Mouse (Mus musculus): ENCODE measurements at regions not wholly inside any gene's neighbourhood (a gene's known extent, or its start where the extent isn't known, plus 50 kb on each side); places are given as distances from the start of the nearest gene placed in this dataset.
A peak's percentile ranks its signal among the peaks of the same experiment; 100 is the strongest.

DNA sequence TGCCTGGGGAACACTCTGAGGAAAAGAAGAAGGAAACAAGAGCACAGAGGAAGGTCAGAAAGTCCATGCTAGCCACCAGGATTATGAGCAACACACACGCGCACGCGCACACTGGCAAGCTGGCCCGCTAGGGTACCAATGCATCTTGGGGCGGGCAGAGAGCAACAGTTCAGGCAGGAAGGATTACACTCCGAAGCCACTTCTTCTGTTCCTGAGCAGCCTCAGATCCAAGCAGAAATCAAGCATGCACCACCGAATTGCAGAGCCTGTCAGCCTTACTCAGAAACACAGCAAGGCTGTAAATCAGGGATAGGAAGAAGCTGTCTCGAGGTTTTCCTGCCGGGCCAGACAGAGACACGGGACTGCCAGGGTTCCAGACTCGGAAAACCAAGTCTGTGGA is 615.8 kb upstream of the Adam5 start:
- H3K9ac ChIP-seq (replicated peaks), result no peak overlapping the region
- peaks cover 4% of the 10 kb centered on the region; the same call in 1 of the 2 replicates for H3K4me1 ChIP-seq (replicated peaks)
- H3K27ac ChIP-seq, result no peak overlapping the region
- H3K4me3 ChIP-seq (replicated peaks), result no peak overlapping the region
- H3K4me2 ChIP-seq (replicated peaks), result no peak overlapping the region
- WGBS, result 74% methylated on average over 12 of the region's 12 CpGs
- ATAC-seq, result no peak
- H3K36me3 ChIP-seq, result no peaks in the 10 kb centered on the region
- no peaks in the 10 kb centered on the region for H3K9me3 ChIP-seq
- no peaks in the 10 kb centered on the region for H3K27me3 ChIP-seq

DNA sequence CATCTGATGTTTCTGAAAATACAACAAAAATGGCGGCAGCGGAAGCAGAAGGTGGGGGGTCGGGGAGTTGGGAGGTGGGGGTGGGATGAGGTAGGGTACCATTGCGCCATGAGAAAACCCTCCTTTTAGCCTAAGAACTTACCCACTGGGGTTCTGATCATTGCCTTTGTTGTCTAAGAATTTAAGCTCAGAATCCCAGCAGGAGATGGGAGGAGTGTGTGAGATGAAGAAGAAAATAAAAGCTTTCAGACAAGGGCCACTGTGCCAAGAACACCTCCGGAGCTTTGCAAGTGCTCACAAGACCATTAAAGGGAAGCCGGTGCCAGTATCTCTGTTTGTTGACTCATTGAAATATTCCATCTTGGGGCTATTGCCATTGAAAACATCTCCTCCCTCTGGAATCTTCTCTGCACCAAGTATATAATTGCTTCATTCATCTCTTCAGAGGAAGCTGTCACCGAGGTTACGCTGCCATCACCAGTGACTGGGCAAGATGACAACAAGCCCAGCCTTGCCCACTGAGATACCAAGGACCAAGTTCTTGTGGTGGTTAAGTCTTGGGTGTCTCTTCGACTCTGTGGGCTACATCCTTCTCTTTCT is 614.0 kb upstream of the Adam5 start:
- WGBS, result 77% methylated on average over 9 of the region's 9 CpGs
- H3K4me3 ChIP-seq (replicated peaks), result no peak overlapping the region
- ATAC-seq, result no peak
- H3K27me3 ChIP-seq, result no peaks in the 10 kb centered on the region
- no peaks in the 10 kb centered on the region for H3K9me3 ChIP-seq
- no peak overlapping the region for H3K9ac ChIP-seq (replicated peaks)
- no peak overlapping the region for H3K27ac ChIP-seq
- peaks cover 4% of the 10 kb centered on the region; the same call in 1 of the 2 replicates for H3K4me1 ChIP-seq (replicated peaks)
- H3K4me2 ChIP-seq (replicated peaks), result no peak overlapping the region
- H3K36me3 ChIP-seq, result no peaks in the 10 kb centered on the region

DNA sequence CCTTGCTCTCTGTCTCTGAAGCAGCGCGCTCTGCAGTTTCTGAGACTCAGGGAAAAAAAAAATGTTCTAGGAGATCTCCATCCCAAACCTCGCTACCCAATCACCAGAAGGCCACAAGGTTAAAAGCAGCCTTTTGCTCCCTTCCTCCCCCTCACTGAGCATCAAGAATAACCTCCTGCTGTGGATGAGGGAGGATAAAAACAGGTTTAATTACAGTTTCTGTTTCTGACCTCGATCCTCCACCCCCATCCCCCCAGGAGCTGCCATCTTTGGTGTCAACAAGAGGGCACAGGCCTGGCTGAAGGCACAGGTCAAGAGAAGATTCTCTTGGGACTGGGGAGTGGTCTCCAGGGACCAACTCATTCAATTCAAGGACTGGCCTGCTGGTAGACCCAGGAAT is 613.0 kb upstream of the Adam5 start:
- no peak overlapping the region for H3K9ac ChIP-seq (replicated peaks)
- H3K27ac ChIP-seq, result no peak overlapping the region

DNA sequence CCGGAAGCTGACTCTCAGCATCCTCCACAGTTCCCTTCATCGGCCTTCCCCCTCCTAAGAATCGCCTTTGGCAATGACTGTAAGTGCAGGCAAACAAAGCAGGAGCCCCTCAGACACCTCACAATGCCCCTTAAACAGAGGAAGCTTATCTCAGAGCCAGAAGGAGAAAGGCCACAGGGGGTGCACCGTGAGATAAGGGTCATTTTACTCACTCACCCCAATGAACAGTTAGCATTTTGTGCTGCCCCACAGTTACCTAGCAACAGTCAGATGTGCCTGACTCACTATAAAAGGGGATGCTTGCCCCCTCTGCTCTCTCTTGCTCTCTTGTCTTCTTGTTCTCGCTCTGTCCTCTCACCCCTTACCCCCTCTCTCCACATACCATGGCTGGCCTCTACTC is 606.4 kb upstream of the Adam5 start:
- Histone ChIP-seq H3K36me3 (no peaks in the 10 kb centered on the region), H3K9ac (replicated peaks) (no peak overlapping the region), H3K4me3 (replicated peaks) (no peak overlapping the region), H3K27me3 (no peaks in the 10 kb centered on the region), H3K27ac (no peak overlapping the region), H3K9me3 (0 out of 2 replicates have a peak, but pooled peaks cover 6% of the 10 kb centered on the region), H3K4me1 (replicated peaks) (peaks cover 21% of the 10 kb centered on the region), H3K4me2 (replicated peaks) (no peak overlapping the region)
- WGBS, result 15% methylated on average over 5 of the region's 5 CpGs
- ATAC-seq, result peak; percentile 74

More for the DNA sequence above, 613.0 kb upstream of the Adam5 start:
- no peak overlapping the region for H3K4me2 ChIP-seq (replicated peaks)
- WGBS, result 28% methylated on average over 4 of the region's 4 CpGs
- no peak for ATAC-seq
- H3K36me3 ChIP-seq, result no peaks in the 10 kb centered on the region
- H3K4me3 ChIP-seq (replicated peaks), result no peak overlapping the region
- no peaks in the 10 kb centered on the region for H3K27me3 ChIP-seq
- H3K4me1 ChIP-seq (replicated peaks), result peaks cover 4% of the 10 kb centered on the region; the same call in 1 of the 2 replicates
- H3K9me3 ChIP-seq, result no peaks in the 10 kb centered on the region

DNA sequence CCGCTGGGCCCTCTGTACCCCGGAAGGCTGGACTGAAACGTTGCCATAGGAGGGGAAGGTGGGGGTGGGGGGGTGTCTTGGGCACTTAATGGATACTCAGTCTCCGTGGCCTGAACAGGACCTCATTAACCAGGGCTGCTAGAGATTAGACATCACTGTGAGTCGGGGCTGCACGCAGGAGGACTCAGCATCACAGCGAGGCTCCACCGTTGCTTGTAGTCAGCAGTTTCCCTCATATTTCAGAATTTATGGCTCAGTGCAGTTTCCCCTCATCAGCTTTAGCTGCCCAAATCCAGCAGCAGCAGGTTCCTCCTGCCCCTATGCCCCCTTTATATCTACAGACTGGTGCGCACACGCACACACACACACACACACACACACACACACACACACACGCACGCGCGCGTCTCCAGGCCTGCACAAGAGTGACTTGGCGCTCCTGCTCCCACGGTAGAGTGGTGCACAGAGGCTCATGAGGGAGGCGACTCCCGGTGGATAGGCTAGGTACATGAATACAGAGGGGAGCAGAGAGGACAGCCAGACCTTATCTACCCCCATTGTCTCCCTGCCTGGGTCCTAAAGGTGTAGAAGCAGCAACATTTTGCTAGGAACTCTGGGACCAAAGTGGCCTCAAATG is 605.8 kb upstream of the Adam5 start:
- Histone ChIP-seq H3K36me3 (no peaks in the 10 kb centered on the region), H3K4me2 (replicated peaks) (no peak overlapping the region), H3K27ac (peak overlapping the region; percentile 11; the same call in 1 of the 2 replicates), H3K4me1 (replicated peaks) (peaks cover 21% of the 10 kb centered on the region), H3K9me3 (0 out of 2 replicates have a peak, but pooled peaks cover 6% of the 10 kb centered on the region), H3K4me3 (replicated peaks) (no peak overlapping the region), H3K9ac (replicated peaks) (no peak overlapping the region), H3K27me3 (no peaks in the 10 kb centered on the region)
- WGBS, result 56% methylated on average over 19 of the region's 19 CpGs
- ATAC-seq, result peak; percentile 80

DNA sequence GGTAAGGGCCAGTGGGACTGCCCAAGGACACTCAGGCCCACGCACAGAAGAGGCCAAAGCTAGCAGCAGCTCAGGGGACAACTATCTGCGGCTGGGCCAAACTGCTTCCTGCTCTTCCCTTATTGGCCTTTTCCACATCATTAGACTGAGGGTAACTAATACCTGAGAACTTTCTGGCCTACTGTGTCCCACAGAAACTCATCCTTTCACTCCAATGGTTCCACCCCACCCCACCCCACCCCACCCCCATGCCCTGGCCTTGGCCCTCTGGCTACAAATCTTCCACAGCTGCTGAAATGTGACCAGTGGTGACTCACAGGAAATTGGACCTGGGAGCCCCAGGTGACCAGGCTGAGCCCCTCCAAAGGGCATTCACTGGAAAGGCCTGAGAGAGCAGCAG is 604.6 kb upstream of the Adam5 start:
- Histone ChIP-seq H3K36me3 (no peaks in the 10 kb centered on the region), H3K9me3 (0 out of 2 replicates have a peak, but pooled peaks cover 6% of the 10 kb centered on the region), H3K9ac (replicated peaks) (no peak overlapping the region), H3K27me3 (no peaks in the 10 kb centered on the region), H3K4me1 (replicated peaks) (peaks cover 21% of the 10 kb centered on the region), H3K4me3 (replicated peaks) (no peak overlapping the region), H3K4me2 (replicated peaks) (no peak overlapping the region), H3K27ac (no peak overlapping the region)
- no peak for ATAC-seq
- 69% methylated on average over 2 of the region's 2 CpGs for WGBS

DNA sequence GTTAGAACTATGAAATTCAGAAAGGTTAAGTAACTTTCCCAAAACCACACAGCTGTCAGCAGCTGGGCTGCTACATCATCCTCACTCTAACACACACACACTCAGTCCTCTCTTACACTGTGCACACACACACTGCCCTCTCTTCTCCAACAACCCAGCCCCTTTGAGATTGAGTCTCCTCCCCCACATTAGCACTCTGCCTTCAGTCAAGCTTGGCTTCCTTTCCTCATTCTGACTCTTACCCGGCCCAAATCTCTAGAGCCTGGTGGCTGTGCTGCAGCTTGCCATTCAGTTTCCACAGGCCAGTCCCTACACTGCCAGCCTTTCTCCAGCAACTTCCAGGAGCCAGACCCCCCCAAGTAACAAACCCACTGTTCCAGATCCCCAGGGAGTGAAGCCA is 602.0 kb upstream of the Adam5 start:
- H3K9ac ChIP-seq (replicated peaks), result no peak overlapping the region
- WGBS, result 52% methylated on average over 1 of the region's 1 CpGs

DNA sequence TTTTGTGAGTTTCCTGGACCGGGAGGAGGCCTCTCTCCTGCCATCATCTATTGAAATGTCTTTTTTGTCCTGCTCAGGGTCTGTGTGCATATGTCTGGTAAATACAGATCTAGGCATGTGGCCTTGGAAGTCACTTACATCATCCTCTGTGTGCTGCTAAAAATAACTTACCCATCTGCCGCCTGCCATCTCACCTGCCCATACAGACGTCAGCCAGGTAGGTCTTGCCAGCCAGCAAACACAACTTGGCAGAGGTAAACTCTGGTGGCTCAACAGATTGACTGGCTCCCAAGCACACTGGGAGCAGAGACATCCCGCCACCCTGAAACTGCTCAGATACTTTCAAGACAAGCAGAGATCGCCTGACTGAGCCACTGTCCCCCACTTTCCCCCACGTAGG is 597.3 kb upstream of the Adam5 start:
- no peak overlapping the region for H3K27ac ChIP-seq
- H3K36me3 ChIP-seq, result no peaks in the 10 kb centered on the region
- H3K9me3 ChIP-seq, result no peaks in the 10 kb centered on the region
- no peak overlapping the region for H3K4me3 ChIP-seq (replicated peaks)
- 92% methylated on average over 6 of the region's 6 CpGs for WGBS
- H3K9ac ChIP-seq (replicated peaks), result no peak overlapping the region
- no peaks in the 10 kb centered on the region for H3K4me1 ChIP-seq (replicated peaks)
- no peak overlapping the region for H3K4me2 ChIP-seq (replicated peaks)
- no peaks in the 10 kb centered on the region for H3K27me3 ChIP-seq
- ATAC-seq, result no peak

More for the DNA sequence above, 602.0 kb upstream of the Adam5 start:
- Histone ChIP-seq H3K9me3 (no peaks in the 10 kb centered on the region), H3K27ac (no peak overlapping the region), H3K4me1 (replicated peaks) (peaks cover 21% of the 10 kb centered on the region), H3K36me3 (no peaks in the 10 kb centered on the region), H3K4me2 (replicated peaks) (no peak overlapping the region), H3K4me3 (replicated peaks) (no peak overlapping the region), H3K27me3 (no peaks in the 10 kb centered on the region)
- ATAC-seq, result no peak

DNA sequence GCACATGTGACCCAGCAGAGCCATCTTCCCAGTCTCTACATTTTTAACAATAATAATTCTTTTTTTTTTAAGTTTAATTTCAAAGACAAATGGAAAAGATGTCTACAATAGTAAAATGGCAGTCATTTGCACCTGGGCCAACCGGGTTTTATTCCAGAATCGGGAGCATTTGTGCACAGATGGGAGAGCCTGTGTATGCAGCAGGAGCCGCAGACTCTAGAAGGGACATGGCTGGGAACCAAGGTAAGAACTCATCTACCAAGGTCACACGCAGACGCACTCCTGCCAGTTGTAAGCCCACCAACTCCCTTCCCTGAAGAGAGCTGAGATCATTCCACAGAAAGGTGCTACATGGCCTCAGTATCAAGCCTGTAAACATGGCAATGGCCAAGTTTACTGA is 586.4 kb upstream of the Adam5 start:
- no peak for ATAC-seq
- Histone ChIP-seq H3K36me3 (no peaks in the 10 kb centered on the region), H3K9me3 (peaks cover 4% of the 10 kb centered on the region; the same call in 1 of the 2 replicates), H3K27me3 (no peaks in the 10 kb centered on the region), H3K4me3 (replicated peaks) (no peak overlapping the region), H3K4me2 (replicated peaks) (no peak overlapping the region), H3K27ac (no peak overlapping the region), H3K4me1 (replicated peaks) (no peaks in the 10 kb centered on the region), H3K9ac (replicated peaks) (no peak overlapping the region)
- WGBS, result 96% methylated on average over 5 of the region's 5 CpGs

DNA sequence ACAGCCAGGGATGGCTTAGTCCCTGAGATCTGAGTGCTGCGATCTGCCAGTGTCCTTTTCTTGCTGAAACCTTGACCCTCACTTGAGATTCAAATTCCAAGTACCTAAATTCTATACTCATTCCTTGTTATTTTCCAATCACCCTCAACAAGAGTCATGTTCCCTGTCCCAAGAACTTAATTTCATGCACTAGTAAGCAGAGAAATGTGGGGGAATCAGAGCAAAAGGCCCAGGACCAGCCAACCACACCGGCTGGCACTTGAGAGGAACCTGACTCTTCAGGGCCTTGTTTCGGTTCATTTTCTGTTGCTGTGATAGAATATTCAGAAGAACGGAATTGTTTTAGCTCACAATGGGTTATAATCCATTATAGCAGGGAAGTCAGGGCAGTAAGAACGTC is 583.7 kb upstream of the Adam5 start:
- Histone ChIP-seq H3K27ac (no peak overlapping the region), H3K9me3 (peaks cover 4% of the 10 kb centered on the region; the same call in 1 of the 2 replicates), H3K36me3 (no peaks in the 10 kb centered on the region), H3K4me2 (replicated peaks) (no peak overlapping the region), H3K9ac (replicated peaks) (no peak overlapping the region), H3K27me3 (no peaks in the 10 kb centered on the region), H3K4me1 (replicated peaks) (no peaks in the 10 kb centered on the region), H3K4me3 (replicated peaks) (no peak overlapping the region)
- no peak for ATAC-seq
- 85% methylated on average over 5 of the region's 5 CpGs for WGBS

DNA sequence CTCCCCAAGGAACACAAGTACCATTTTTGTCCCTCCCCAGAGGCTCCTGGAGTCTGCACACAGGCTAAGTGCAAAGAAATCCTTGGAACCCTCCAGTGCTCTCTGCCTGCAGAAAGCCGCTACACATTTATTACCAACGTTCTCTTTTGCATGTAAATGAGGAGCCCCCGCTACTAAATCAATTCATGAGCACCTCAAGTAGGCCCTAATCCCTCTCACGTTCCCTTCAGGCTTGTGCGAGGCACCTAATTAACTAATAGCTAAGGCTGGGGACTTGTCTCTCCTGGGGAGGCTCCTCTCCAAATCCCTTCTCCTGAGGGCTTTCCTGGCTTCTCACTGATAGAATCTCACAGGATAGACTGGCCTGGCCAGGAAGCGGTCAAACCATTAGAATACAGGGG is 568.6 kb upstream of the Adam5 start:
- WGBS, result 4% methylated on average over 6 of the region's 6 CpGs
- no peaks in the 10 kb centered on the region for H3K36me3 ChIP-seq
- peak overlapping the region; percentile 54 for H3K27ac ChIP-seq
- peaks cover 45% of the 10 kb centered on the region for H3K4me1 ChIP-seq (replicated peaks)
- no peak overlapping the region for H3K4me2 ChIP-seq (replicated peaks)
- no peak overlapping the region for H3K9ac ChIP-seq (replicated peaks)
- peaks cover 9% of the 10 kb centered on the region for H3K27me3 ChIP-seq
- no peak overlapping the region for H3K4me3 ChIP-seq (replicated peaks)
- ATAC-seq, result peak; percentile 68
- no peaks in the 10 kb centered on the region for H3K9me3 ChIP-seq

DNA sequence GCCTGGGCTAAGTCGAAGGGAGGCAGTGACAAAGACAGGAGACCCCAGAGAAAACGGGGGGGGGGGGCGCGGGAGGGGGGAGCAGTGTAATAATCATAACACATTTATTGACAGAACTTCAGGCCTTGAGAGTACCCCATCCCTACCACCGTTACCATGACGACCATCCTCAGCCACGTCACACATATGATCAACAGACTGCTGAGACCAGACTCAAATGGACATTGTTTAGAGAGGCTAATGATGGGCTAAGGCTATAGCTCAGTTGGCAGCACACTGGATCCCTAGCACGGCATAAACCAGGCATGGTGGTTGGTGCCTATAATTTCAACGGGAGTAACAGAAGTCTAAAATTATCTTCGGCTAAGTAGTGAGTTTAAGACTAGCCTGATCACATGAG is 565.8 kb upstream of the Adam5 start:
- Histone ChIP-seq H3K36me3 (no peaks in the 10 kb centered on the region), H3K9ac (replicated peaks) (0 out of 2 replicates have a peak overlapping the region, but pooled peaks have one; percentile 36), H3K4me1 (replicated peaks) (peaks cover 45% of the 10 kb centered on the region), H3K4me3 (replicated peaks) (no peak overlapping the region), H3K27ac (peak overlapping the region; percentile 64; the same call in 1 of the 2 replicates), H3K4me2 (replicated peaks) (peak overlapping the region; percentile 15; the same call in 1 of the 2 replicates), H3K27me3 (peaks cover 4% of the 10 kb centered on the region; the same call in 1 of the 2 replicates), H3K9me3 (no peaks in the 10 kb centered on the region)
- 51% methylated on average over 8 of the region's 10 CpGs for WGBS
- peak; percentile 56 for ATAC-seq
